Mouse (Mus musculus) neural tube, embryonic 11.5 days (tissue): ENCODE data around the gene Nbr1. TPM values are rescaled to one million over a fixed set of nuclear protein-coding genes. Genes with fewer than 3 reads are reported as not detected.
A peak's percentile ranks its signal among the peaks of the same experiment; 100 is the strongest.

Source experiments
- ATAC-seq: fragments of 200-750 bp; cut with Nextera tagmentation; 2 replicates; pipeline ENCODE4 v1.8.0; 2017; ENCODE audit warnings: moderate number of reproducible peaks, mild to moderate bottlenecking, moderate TSS enrichment, moderate library complexity; ENCODE audit not compliant: insufficient read depth, low FRiP score, low TSS enrichment
- DNase-seq: peaks from one replicate; pipeline ENCODE4 v3.0.0-alpha.2; 2015; ENCODE audit warnings: low spot score
- H3K27ac ChIP-seq: fragments of 300-500 bp; sonication (generic); 2 replicates; pipeline ENCODE4 v1.5.1; 2014; ENCODE audit warnings: low read depth, mild to moderate bottlenecking, low read length
- H3K27me3 ChIP-seq: fragments of 300-500 bp; sonication (generic); 2 replicates; pipeline ENCODE4 v1.6.1; 2014; ENCODE audit warnings: mild to moderate bottlenecking, low read length, mixed read lengths; ENCODE audit not compliant: control insufficient read depth, insufficient read depth
- H3K36me3 ChIP-seq: fragments of 300-500 bp; sonication (generic); 2 replicates; pipeline ENCODE4 v1.6.1; 2014; ENCODE audit warnings: mild to moderate bottlenecking, low read length, moderate library complexity, mixed read lengths; ENCODE audit not compliant: control insufficient read depth, insufficient read depth
- H3K4me1 ChIP-seq: fragments of 300-500 bp; sonication (generic); 2 replicates; pipeline ENCODE4 v1.6.1; 2014; ENCODE audit warnings: low read length, mixed read lengths; ENCODE audit not compliant: control insufficient read depth, insufficient read depth
- H3K4me2 ChIP-seq: fragments of 300-500 bp; sonication (generic); 2 replicates; pipeline ENCODE4 v1.6.1; 2014; ENCODE audit warnings: low read depth, mild to moderate bottlenecking, moderate library complexity
- H3K4me3 ChIP-seq: fragments of 300-500 bp; sonication (generic); 2 replicates; pipeline ENCODE4 v1.5.1; 2014; ENCODE audit warnings: low read depth, low read length
- H3K9ac ChIP-seq: fragments of 300-500 bp; sonication (generic); 2 replicates; pipeline ENCODE4 v1.6.1; 2014; ENCODE audit warnings: mild to moderate bottlenecking, low read length
- H3K9me3 ChIP-seq: fragments of 300-500 bp; sonication (generic); 2 replicates; pipeline ENCODE4 v1.6.1; 2016; ENCODE audit warnings: low read length; ENCODE audit not compliant: control insufficient read depth
- WGBS: fragments of 180-500 bp; shearing (Covaris S2); extraction: QIAGEN DNeasy Blood & Tissue Kit; methylation state at CpG from one replicate; pipeline ENCODE4 v1.1.7; 2014; 5-methylcytosine and 5-hydroxymethylcytosine counted together
- polyA plus RNA-seq: library from polyadenylated mRNA; unstranded; fragments of >200 nt; fragmentation: Nextera tagmentation; extraction: Ambion mirVana; gene quantifications from 2 replicates; pipeline ENCODE4 v1.2.1, GENCODE M21; 2014

Nbr1 gene
- polyA plus RNA-seq: 89.0 and 99.1 TPM in 2 replicates

DNA sequence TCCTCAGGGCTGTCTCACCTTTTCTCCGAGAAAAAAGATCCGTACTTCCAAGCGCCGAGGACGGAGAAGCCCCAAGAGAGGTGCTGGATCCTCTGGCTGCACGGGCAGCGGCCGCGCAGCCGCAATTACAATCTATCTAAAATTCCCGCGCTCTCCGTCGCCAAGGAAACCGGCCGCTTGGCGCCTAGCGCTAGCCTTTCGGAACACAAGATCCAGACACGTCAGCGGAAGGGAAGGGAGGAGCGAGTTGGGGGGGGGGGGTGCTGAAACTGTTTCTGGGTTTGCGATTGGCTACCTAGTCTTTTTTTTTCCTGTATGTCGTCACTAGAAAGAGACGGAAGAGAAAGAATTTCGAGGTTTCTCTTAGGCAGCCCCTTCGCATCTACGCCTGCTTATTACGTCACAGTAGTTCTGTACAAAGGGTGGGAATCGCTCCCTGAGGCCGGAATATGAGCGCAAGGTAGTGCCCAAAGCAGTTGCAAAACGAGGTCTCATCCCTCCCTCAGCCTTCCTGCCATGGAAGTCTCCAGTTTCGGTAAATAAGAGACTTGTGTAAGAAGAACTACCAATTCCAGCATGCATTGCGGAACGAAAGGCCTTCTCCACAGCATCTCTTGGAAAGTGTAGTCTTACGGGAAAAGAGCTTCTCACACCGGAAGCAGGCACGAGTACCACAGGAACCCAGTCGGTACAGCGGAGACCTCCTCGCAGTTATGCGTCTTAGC is at the start of gene Nbr1, which contains the start of gene Brca1:
Gene Nbr1 (plus strand): TSS at position 399 of the 725 bp plus-strand sequence.
Gene Brca1 (minus strand): TSS at position 205 of the 725 bp plus-strand sequence.
- WGBS: under 1% methylated on average over 43 of the region's 43 CpGs
- Histone ChIP-seq H3K4me1 (peaks cover 16% of the 10 kb centered on the region), H3K9ac (peak within 1 kb of the TSS; percentile 69), H3K9me3 (no peaks in the 10 kb centered on the region), H3K4me3 (peak within 1 kb of the TSS; percentile 77), H3K27ac (peak within 1 kb of the TSS; percentile 91), H3K36me3 (no peaks in the 10 kb centered on the region), H3K27me3 (no peaks in the 10 kb centered on the region), H3K4me2 (peak within 1 kb of the TSS; percentile 76)
- DNase-seq (peak; percentile 97), ATAC-seq (peak; percentile 82)

DNA sequence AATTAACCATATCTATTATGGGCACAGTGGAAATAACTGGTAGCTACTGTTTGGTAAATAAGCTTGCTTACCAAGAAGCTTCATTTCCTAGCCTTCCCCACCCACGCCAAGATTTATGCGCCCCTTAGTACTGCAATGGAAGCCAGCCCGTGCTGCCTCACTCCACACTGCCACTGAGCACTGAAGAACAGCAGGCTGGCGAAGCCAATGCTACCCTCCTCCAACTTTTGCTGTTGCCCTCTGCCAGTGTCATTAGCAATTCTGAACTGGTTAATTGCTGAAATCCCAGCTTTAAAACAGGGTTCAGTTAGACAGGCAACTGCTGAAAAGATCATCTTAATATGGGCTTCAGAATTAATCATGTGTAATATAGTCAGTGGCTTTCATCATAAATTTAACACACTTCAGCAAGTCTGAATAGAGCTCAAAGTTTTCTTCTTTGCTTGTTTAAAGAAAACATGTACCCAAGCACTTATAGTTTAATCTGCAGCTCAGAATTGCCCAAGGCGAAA is 45.6 kb upstream of the Nbr1 start:
- Histone ChIP-seq H3K36me3 (peaks cover 3% of the 10 kb centered on the region; the same call in 1 of the 2 replicates), H3K9ac (no peak overlapping the region), H3K27me3 (no peaks in the 10 kb centered on the region), H3K4me3 (no peak overlapping the region), H3K9me3 (no peaks in the 10 kb centered on the region), H3K4me2 (no peak overlapping the region), H3K27ac (no peak overlapping the region), H3K4me1 (no peaks in the 10 kb centered on the region)
- DNase-seq (no peak), ATAC-seq (no peak)
- 88% methylated on average over 5 of the region's 5 CpGs for WGBS

DNA sequence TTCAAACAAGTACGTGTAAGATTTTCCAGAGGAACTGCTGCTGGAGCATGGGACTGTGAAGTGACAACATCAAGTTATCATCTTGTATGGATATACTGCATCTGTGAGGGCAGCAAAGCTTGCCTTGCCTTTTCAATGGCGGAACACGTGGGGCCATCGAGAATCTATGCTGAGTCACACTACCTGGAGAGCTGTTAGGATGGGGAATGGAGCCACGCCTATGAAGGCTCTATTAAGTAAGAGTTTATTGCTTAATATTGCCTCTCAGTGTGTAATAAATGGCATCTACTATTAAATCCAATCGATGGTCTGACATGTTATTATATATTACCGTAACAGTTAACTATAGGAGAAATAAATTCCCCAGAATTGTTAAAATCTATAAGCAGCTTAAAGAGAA is 44.9 kb upstream of the Nbr1 start:
- 95% methylated on average over 7 of the region's 7 CpGs for WGBS
- H3K36me3 ChIP-seq: peaks cover 3% of the 10 kb centered on the region; the same call in 1 of the 2 replicates

DNA sequence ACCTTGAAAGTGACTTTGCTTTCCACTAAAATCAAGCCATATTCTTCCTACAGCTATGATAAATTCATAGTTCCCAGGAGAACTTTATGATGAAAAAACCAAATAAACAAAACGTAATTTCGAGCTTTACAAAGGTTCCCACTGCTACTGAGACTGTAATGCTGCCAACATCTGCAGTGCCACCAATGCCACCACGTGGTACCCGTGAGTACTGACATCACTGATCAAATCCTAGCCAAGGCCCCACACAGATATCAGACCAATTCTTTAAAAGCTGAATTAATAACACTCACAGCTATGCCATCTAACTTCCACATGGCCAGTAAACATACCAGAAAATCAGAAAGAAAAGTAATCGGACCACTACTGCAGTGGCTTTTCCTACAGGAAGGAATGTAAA is 33.0 kb upstream of the Nbr1 start:
- Histone ChIP-seq H3K9me3 (0 out of 2 replicates have a peak, but pooled peaks cover under 1% of the 10 kb centered on the region), H3K4me2 (no peak overlapping the region), H3K27me3 (no peaks in the 10 kb centered on the region), H3K9ac (no peak overlapping the region), H3K27ac (no peak overlapping the region), H3K4me3 (no peak overlapping the region), H3K4me1 (no peaks in the 10 kb centered on the region), H3K36me3 (peaks cover 6% of the 10 kb centered on the region)
- DNase-seq (no peak), ATAC-seq (no peak)
- WGBS: 87% methylated on average over 5 of the region's 5 CpGs

More for the DNA sequence above, 44.9 kb upstream of the Nbr1 start:
- Histone ChIP-seq H3K4me2 (no peak overlapping the region), H3K27ac (no peak overlapping the region), H3K4me1 (no peaks in the 10 kb centered on the region), H3K27me3 (no peaks in the 10 kb centered on the region), H3K4me3 (no peak overlapping the region), H3K9me3 (no peaks in the 10 kb centered on the region), H3K9ac (no peak overlapping the region)
- ATAC-seq (no peak), DNase-seq (no peak)

DNA sequence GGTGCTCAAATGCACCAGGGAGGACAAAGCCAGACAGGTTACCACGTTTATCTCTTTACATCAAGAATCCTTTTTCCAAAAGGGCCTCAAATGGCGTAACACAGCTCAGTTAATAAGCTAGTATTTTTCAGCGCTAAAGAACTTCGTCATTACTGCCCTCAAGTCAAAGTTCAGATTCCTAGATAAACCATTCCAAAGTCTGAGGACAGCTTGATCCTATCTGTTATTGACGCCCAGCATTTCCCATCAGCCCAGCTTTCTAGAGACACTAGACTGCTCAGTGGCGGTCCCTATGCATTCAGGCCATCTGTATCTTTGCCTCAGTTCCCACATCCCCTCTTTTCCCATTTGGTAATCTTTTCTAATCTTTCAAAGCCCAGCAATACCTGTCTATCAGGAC is 32.6 kb upstream of the Nbr1 start:
- H3K36me3 ChIP-seq: peaks cover 3% of the 10 kb centered on the region; the same call in 1 of the 2 replicates
- no peak overlapping the region for H3K9ac ChIP-seq
- no peak overlapping the region for H3K4me3 ChIP-seq
- H3K4me1 ChIP-seq: no peaks in the 10 kb centered on the region
- WGBS: 89% methylated on average over 6 of the region's 6 CpGs
- no peaks in the 10 kb centered on the region for H3K9me3 ChIP-seq
- no peaks in the 10 kb centered on the region for H3K27me3 ChIP-seq
- ATAC-seq (no peak), DNase-seq (no peak)
- no peak overlapping the region for H3K4me2 ChIP-seq
- H3K27ac ChIP-seq: no peak overlapping the region

DNA sequence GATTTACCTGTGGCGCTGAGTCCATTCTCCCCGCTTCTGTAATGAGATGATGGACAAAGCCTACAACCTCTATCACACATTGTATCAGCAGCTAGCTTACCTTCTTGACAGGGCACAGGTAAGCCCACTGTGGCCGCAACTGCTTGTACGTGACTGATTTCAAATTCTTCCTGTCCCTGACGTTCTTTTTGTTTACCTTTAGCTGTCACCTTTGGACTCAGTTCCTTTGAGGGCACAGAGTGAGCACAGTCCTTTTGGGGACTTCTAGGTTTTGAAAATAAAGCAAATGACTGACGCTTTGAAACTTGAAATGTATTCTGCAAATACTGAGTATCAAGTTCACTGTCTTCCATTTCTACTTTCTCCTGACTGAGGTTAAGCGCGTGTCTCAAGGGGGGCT is 27.5 kb upstream of the Nbr1 start:
- Histone ChIP-seq H3K4me2 (no peak overlapping the region), H3K4me3 (no peak overlapping the region), H3K4me1 (no peaks in the 10 kb centered on the region), H3K36me3 (peaks cover 6% of the 10 kb centered on the region; the same call in 1 of the 2 replicates), H3K9ac (no peak overlapping the region), H3K9me3 (no peaks in the 10 kb centered on the region), H3K27me3 (no peaks in the 10 kb centered on the region), H3K27ac (no peak overlapping the region)
- DNase-seq (no peak), ATAC-seq (no peak)
- 94% methylated on average over 8 of the region's 8 CpGs for WGBS

DNA sequence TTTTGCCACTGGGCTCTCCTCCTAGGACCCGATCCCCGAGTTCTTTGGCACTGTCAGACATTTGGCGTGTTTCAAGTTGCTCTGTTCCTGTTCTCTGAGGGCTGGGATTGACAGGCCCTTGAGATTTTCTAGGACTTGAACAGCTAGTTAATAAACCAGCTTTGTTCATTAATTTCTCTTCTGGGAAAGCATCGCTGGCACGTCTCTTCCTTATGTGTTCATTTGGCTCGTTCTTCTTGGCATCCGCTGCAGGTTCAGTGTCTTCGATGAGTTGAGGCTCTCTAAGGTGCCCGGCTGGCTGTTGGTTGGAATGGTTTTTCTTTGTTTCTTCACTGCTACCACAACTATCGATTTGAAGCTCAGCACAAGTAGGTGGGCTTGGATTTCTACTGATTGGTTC is 26.9 kb upstream of the Nbr1 start:
- Histone ChIP-seq H3K27me3 (no peaks in the 10 kb centered on the region), H3K27ac (no peak overlapping the region), H3K4me3 (no peak overlapping the region), H3K9me3 (no peaks in the 10 kb centered on the region), H3K4me2 (no peak overlapping the region), H3K4me1 (no peaks in the 10 kb centered on the region), H3K9ac (no peak overlapping the region), H3K36me3 (peaks cover 6% of the 10 kb centered on the region; the same call in 1 of the 2 replicates)
- no peak for DNase-seq
- ATAC-seq: no peak
- WGBS: 94% methylated on average over 10 of the region's 10 CpGs

DNA sequence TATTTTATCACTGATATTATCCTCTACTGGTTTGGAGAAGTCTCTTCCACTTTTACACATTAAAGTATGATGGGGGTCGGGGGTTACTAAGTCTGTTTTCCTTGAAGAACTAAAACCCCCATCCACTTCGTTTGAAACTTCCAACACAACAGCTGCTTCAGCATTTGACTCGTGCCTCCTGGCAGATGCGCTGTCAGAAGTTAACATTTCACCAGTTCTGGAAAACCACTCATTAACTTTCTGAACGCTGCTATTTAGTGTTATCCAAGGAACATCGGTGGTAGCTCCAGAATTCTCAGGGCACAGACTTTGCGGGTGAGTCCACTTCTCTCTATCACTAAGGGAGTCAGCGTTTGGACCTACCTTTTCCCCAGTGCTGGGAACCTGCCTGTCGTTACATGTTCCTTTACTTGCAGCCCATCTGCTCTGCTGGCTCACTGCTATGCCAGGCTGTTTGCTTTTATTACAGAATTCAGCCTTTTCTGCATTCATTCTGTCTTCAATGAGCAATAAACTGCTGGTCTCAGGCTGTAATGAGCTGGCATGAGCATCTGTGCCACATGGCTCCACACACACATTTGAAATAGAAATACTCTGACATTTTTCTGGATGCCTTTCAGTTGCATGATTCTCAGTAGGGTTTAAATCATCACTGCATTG is 25.9 kb upstream of the Nbr1 start:
- ATAC-seq (no peak), DNase-seq (no peak)
- no peak overlapping the region for H3K4me3 ChIP-seq
- H3K4me2 ChIP-seq: no peak overlapping the region
- no peak overlapping the region for H3K27ac ChIP-seq
- WGBS: 94% methylated on average over 9 of the region's 9 CpGs
- no peaks in the 10 kb centered on the region for H3K4me1 ChIP-seq
- no peaks in the 10 kb centered on the region for H3K27me3 ChIP-seq
- no peaks in the 10 kb centered on the region for H3K9me3 ChIP-seq
- H3K36me3 ChIP-seq: peaks cover 6% of the 10 kb centered on the region
- no peak overlapping the region for H3K9ac ChIP-seq
